Mouse (Mus musculus): ENCODE data around the gene Gm37419. TPM values are rescaled to one million over a fixed set of nuclear protein-coding genes. Genes with fewer than 3 reads are reported as not detected.
A peak's percentile ranks its signal among the peaks of the same experiment; 100 is the strongest.

Gene Gm37419
- polyA plus RNA-seq, 1 experiment = not detected

DNA sequence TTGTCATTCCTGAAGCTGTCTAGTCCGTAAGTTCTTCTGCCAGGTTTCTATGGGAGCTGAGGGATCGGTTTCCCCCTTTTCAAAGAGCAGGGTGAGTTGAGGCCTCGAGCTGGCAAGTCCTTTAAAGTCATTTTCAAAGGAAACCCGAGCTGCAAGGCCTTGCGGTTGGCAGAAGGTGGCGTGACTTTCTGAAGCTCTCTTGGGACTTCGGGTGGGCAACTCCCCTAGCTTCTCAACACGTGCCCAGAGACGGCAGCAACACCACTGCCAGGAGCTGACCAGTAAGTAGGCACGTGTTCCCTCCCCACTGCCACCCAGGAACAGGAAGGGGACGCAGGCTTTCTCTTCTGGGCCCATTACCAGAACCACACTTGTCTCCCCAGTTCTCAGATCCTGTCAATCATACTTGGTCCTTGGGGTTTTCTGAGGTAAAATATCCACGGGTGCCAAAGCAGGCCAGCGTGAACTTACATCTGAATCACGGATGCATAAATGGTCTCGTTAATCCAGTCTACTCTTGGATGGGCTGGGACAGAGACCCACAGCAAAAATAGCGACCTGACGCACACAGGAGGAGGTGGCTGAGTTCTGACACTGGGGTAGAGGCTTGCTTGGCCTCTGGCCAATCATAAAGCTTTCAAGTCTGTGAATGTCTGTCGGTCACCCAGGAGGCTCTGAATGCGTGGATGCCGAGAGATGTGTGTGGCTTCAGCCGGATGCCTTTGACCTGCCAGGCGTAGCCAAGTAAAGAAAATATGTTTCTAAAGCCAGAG, 24.2 kb upstream of the Gm37419 start:
- Histone ChIP-seq H3K79me2 (ENCODE audit: control insufficient read depth, insufficient read depth) (no peaks in the 10 kb centered on the region), H3ac (ENCODE audit: control insufficient read depth, insufficient read length) (no peak overlapping the region), H3K27me3 (ENCODE audit: control insufficient read depth, insufficient read depth, insufficient read length) (no peaks in the 10 kb centered on the region), H3K4me2 (ENCODE audit: low read depth) (no peak overlapping the region), H3K36me3 (ENCODE audit: control insufficient read depth, insufficient read depth) (peaks cover 39% of the 10 kb centered on the region), H3K4me3 (no peak overlapping the region)
- TF ChIP-seq POLR2AphosphoS2 (IDR thresholded peaks at IDR 0.05; ENCODE audit: insufficient read length, low read depth) (peak; percentile 58), E2F4 (IDR thresholded peaks at IDR 0.05; ENCODE audit: insufficient read depth) (no peak), POLR2A (IDR thresholded peaks at IDR 0.05; ENCODE audit: insufficient read length, low read depth) (peak; percentile 18)

- no peak overlapping the region for H3K4me3 ChIP-seq
- no peak overlapping the region for H3ac ChIP-seq (ENCODE audit: control insufficient read depth, insufficient read length)
- no peaks in the 10 kb centered on the region for H3K79me2 ChIP-seq (ENCODE audit: control insufficient read depth, insufficient read depth)
- peaks cover 46% of the 10 kb centered on the region for H3K36me3 ChIP-seq (ENCODE audit: control insufficient read depth, insufficient read depth)
- no peak overlapping the region for H3K4me2 ChIP-seq (ENCODE audit: low read depth)
- no peaks in the 10 kb centered on the region for H3K27me3 ChIP-seq (ENCODE audit: control insufficient read depth, insufficient read depth, insufficient read length)
- TF ChIP-seq TCF12 (IDR thresholded peaks at IDR 0.05; ENCODE audit: insufficient read depth, poor library complexity, severe bottlenecking) (no peak), TCF3 (IDR thresholded peaks at IDR 0.05; ENCODE audit: insufficient read length, low read depth) (no peak), USF1 (IDR thresholded peaks at IDR 0.05; ENCODE audit: low read depth) (no peak), MAX (IDR thresholded peaks at IDR 0.05; ENCODE audit: low read depth) (no peak), POLR2AphosphoS2 (IDR thresholded peaks at IDR 0.05; ENCODE audit: insufficient read length, low read depth) (no peak), REST (IDR thresholded peaks at IDR 0.05; ENCODE audit: insufficient read depth, insufficient read length) (no peak), POLR2A (IDR thresholded peaks at IDR 0.05; ENCODE audit: insufficient read length, low read depth) (no peak), E2F4 (IDR thresholded peaks at IDR 0.05; ENCODE audit: insufficient read depth) (no peak), MYOD1 (IDR thresholded peaks at IDR 0.05; ENCODE audit: control insufficient read depth in 1 of 3, insufficient read length in 2 of 3, low read depth in 2 of 3) (no peak), MYOG (IDR thresholded peaks at IDR 0.05; ENCODE audit: control insufficient read depth in 1 of 3, insufficient read depth in 1 of 3, insufficient read length in 2 of 3, low read depth in 2 of 3) (no peak), SRF (IDR thresholded peaks at IDR 0.05; ENCODE audit: control insufficient read depth, insufficient read length, low read depth) (no peak), CEBPB (IDR thresholded peaks at IDR 0.05; ENCODE audit: insufficient read depth, poor library complexity, severe bottlenecking) (no peak)
Observed at GRCm38 (mm10) chr16:23964706-23965367, 23.4 kb upstream of the Gm37419 start.

- peaks cover 58% of the 10 kb centered on the region for H3K36me3 ChIP-seq (ENCODE audit: control insufficient read depth, insufficient read depth)
- TF ChIP-seq USF1 (IDR thresholded peaks at IDR 0.05; ENCODE audit: low read depth) (no peak), REST (IDR thresholded peaks at IDR 0.05; ENCODE audit: insufficient read depth, insufficient read length) (no peak), SRF (IDR thresholded peaks at IDR 0.05; ENCODE audit: control insufficient read depth, insufficient read length, low read depth) (no peak), MAX (IDR thresholded peaks at IDR 0.05; ENCODE audit: low read depth) (no peak), E2F4 (IDR thresholded peaks at IDR 0.05; ENCODE audit: insufficient read depth) (no peak), CEBPB (IDR thresholded peaks at IDR 0.05; ENCODE audit: insufficient read depth, poor library complexity, severe bottlenecking) (no peak), MYOD1 (IDR thresholded peaks at IDR 0.05; ENCODE audit: control insufficient read depth in 1 of 3, insufficient read length in 2 of 3, low read depth in 2 of 3) (no peak)
- H3K4me2 ChIP-seq (ENCODE audit: low read depth) = no peak overlapping the region
- H3K79me2 ChIP-seq (ENCODE audit: control insufficient read depth, insufficient read depth) = no peaks in the 10 kb centered on the region
- no peak overlapping the region for H3K4me3 ChIP-seq
- no peak overlapping the region for H3ac ChIP-seq (ENCODE audit: control insufficient read depth, insufficient read length)
- no peaks in the 10 kb centered on the region for H3K27me3 ChIP-seq (ENCODE audit: control insufficient read depth, insufficient read depth, insufficient read length)
Observed at GRCm38 (mm10) chr16:23966066-23966465, 22.2 kb upstream of the Gm37419 start.

DNA sequence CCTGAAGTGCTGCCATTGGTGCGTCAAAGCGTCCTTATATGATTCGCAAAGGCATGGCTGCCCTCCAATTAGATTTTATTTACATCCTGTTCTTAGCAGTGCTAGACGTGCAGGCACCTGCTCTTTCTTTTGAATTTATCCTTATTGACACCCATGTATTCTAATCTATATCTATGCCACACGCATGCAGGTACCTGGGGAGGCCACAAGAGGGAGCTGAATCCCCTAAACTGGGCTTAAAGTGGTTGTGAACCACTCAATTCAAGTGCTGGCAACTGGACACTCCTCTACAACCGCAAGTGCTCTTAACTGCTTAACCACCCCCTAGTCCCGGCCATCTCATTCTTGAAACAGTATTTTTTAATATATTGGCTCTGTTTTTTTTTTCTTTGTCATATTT, 21.0 kb upstream of the Gm37419 start:
- Histone ChIP-seq H3K79me2 (ENCODE audit: control insufficient read depth, insufficient read depth) (no peaks in the 10 kb centered on the region), H3K27me3 (ENCODE audit: control insufficient read depth, insufficient read depth, insufficient read length) (no peaks in the 10 kb centered on the region), H3ac (ENCODE audit: control insufficient read depth, insufficient read length) (no peak overlapping the region), H3K36me3 (ENCODE audit: control insufficient read depth, insufficient read depth) (peaks cover 64% of the 10 kb centered on the region), H3K4me3 (no peak overlapping the region), H3K4me2 (ENCODE audit: low read depth) (no peak overlapping the region)
- TF ChIP-seq MAX (IDR thresholded peaks at IDR 0.05; ENCODE audit: low read depth) = no peak
- no peak for TF ChIP-seq TCF12 (IDR thresholded peaks at IDR 0.05; ENCODE audit: insufficient read depth, poor library complexity, severe bottlenecking)
- no peak for TF ChIP-seq CEBPB (IDR thresholded peaks at IDR 0.05; ENCODE audit: insufficient read depth, poor library complexity, severe bottlenecking)
- TF ChIP-seq POLR2A (IDR thresholded peaks at IDR 0.05; ENCODE audit: insufficient read length, low read depth) = no peak
- no peak for TF ChIP-seq REST (IDR thresholded peaks at IDR 0.05; ENCODE audit: insufficient read depth, insufficient read length)
- TF ChIP-seq MYOG (IDR thresholded peaks at IDR 0.05; ENCODE audit: control insufficient read depth in 1 of 3, insufficient read depth in 1 of 3, insufficient read length in 2 of 3, low read depth in 2 of 3) = no peak
- TF ChIP-seq TCF3 (IDR thresholded peaks at IDR 0.05; ENCODE audit: insufficient read length, low read depth) = no peak
- TF ChIP-seq USF1 (IDR thresholded peaks at IDR 0.05; ENCODE audit: low read depth) = no peak
- no peak for TF ChIP-seq POLR2AphosphoS2 (IDR thresholded peaks at IDR 0.05; ENCODE audit: insufficient read length, low read depth)
- no peak for TF ChIP-seq MYOD1 (IDR thresholded peaks at IDR 0.05; ENCODE audit: control insufficient read depth in 1 of 3, insufficient read length in 2 of 3, low read depth in 2 of 3)
- TF ChIP-seq E2F4 (IDR thresholded peaks at IDR 0.05; ENCODE audit: insufficient read depth) = no peak
- TF ChIP-seq SRF (IDR thresholded peaks at IDR 0.05; ENCODE audit: control insufficient read depth, insufficient read length, low read depth) = no peak

All from myocyte (in vitro differentiated cells).